Mouse (Mus musculus): ENCODE measurements at regions not wholly inside any gene's neighbourhood (a gene's known extent, or its start where the extent isn't known, plus 50 kb on each side); places are given as distances from the start of the nearest gene placed in this dataset.

DNA sequence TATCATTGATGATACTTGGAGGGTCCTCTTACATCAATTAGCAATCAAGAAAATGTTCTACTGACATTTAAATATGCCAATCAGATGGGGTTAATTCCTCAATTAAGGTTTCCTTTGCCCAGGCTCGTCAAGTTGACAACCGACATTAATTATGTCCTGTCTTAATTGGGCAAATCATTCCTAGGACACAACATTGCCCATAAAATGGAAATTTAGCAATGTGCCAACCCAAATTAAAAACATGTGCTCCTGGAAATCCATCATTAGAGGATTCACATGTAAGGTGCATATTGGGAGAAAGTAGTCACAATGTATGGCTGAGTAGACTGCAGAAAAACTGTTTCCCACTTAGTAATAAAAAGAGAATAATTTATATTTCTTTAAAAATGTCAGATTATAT is 483.6 kb upstream of the B430305J03Rik start:
- DNase-seq, result no peak

- DNase-seq, result no peak
Observed at GRCm38 (mm10) chr3:61846703-61847102, 481.0 kb upstream of the B430305J03Rik start.

- peak; percentile 15 for DNase-seq
Observed at GRCm38 (mm10) chr3:61839355-61840009, 473.7 kb upstream of the B430305J03Rik start.

DNA sequence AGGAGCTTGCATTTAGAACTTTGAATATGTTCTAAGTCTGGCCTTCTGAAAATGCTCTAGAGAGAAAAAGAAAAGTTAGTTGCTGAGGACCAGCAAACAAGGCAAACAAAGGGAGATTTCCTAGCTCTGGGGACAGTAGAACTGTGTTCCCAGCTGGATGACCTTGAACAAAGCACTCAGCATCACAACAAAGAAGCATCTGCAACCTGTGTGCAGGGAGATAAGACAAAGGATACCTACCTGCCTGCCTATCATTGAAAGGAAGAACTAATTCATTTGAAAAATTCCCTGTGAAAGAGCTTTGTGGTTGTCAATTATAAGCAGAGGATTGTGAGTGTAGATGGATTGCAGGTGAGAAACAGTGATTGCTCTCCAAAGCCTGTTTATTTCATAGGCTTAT is 451.1 kb upstream of the B430305J03Rik start:
- DNase-seq, result no peak

DNA sequence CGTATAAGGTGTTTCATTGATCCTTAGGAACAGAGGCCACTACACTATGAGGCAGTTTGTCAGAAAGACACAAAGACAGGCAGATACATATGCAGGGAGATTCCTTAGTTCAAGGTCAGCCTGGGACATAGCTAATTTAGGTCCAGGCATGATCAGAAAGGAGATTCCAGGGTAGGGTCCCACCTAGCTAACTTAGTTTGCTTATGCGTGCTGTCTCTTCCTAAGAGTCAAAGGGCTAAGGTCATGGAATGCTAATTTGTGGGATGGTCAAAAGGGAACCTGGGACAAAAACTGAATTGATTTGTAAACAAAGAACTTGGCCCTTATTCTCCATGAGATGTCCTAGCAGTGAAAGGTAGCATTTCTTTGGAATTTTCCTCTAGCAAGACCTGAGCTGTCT is 430.3 kb upstream of the B430305J03Rik start:
- DNase-seq, result no peak

DNA sequence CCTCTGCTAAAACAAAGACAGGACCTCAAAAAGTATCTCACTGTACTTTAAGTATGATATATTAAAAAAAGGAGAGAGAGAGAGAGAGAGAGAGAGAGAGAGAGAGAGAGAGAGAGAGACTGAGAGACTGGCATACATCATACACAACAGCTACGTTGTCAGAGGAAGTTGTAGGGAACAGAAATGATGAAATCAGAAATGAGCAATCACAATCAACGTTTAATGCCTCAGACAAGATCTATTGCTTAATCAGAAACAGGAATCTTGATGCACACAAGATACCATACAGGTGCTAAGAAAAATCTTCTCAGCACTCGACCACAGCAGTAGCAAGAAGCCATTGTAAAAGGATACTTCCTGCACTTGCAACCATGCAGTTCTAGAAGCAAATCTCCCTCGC is 424.9 kb upstream of the B430305J03Rik start:
- no peak for DNase-seq

All from lung, postnatal 14 days (tissue).